Mouse (Mus musculus): ENCODE measurements around the gene 4930455H04Rik.

Gene 4930455H04Rik

DNA sequence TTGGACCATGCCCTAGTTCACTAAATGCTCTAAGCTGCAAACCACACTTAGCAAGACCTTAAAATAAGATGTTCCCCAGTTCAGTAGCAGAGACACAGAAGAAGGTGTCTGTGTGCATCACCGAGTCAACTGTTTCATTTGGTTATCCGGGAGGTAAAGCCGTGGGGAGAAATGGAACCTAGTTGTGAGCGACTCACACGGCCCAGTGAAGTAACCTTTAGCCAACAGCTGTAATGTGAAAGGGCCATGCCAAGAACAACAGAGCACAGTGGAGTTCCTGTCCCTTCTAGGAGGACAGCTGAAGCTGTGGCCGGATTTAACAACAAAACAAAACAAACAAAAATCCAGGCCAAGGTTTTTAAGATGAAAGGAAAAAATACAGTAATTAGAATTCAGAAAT is 1.3 kb upstream of the 4930455H04Rik start:
- in situ Hi-C loops (cut with MseI, MboI) = no loop called here

DNA sequence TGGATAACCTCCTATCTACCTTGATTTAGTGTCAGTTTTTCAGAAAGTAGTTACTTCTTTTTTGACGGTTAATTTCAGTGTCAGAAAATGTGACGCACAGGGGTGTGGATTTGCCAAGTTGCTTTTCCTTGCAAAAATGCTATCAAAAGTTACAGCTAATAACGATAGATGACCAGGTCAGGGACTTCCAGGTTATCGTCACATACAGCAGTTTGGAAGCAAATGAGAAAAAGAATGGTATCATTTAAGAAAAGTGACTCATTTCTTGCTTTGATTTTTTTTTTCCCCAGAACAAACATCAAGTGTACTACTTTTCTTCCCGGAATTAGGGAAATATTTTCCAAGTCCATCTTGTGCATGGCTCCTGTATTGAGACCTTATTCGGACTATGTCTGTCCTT is 631 bp upstream of the 4930455H04Rik start:
- in situ Hi-C loops (cut with MseI, MboI) = no loop called here

DNA sequence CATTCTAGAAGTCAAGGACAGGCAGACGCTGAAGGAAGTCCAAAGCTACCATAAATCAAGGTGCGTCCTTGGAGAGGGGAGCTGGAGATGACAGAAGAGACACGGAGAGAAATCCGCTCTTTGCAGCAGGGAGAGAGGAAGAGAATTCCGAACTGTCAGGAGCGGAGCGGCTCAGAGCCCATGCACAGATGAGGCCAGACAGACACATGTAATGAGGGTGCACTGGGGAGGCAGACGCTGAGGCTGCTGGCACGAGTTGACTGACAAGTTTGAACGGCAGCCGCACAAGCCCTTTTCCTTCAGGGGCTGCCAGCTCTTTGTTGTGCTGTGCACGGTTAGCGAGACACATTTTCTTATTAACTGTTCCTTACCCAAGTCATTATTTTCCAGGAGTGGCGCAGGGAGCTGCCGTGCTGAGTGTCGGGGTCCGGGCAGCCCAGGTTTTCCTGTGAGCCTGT is 502 bp downstream of the 4930455H04Rik start, which contains the start of gene Palmd:
Gene Palmd (minus strand): TSS at position 448 of the 458 bp plus-strand sequence.
- in situ Hi-C loops (cut with MseI, MboI) = no loop called here

DNA sequence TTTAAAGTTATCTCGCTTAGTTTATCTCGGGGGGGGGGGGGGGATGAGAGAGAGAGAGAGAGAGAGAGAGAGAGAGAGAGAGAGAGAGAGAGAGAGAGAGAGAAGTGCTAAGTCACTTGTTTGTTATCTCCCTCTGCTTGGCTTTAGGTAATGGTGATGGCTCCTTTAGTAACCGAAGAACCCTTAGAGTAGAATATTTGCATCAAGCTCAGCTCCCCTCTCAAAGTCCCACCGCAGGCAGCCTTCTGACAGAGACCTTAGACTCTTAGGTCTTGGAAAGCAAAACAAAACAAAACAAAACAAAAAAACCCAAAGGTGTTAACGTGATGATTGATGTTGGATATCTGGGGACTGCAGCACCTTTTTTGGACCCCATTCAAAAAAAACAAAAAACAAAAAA is 936 bp downstream of the 4930455H04Rik start:
- in situ Hi-C loops (cut with MseI, MboI) = no loop called here

DNA sequence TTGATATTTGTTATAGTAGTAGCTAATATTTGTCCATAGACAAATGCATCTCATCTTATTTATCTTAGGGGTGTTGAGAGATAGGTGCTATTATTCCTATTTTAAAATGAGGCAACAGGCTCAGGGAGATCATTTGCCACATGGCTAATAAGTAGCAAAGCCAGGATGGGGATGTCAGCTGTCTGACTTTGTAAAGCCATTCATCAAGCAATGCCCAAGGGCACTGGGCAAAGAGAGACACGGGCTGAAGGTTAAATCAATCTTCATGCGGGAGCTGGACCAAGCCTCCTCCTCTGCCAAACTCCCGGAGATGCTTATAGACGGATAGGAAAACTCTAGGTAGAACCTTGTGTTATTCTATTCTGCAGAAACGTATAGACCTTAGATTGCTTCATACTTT is 1.7 kb downstream of the 4930455H04Rik start:
- in situ Hi-C loops (cut with MseI, MboI) = no loop called here

GRCm38 (mm10) chr3:116981811-116982575 is 13.9 kb downstream of the 4930455H04Rik start:
- in situ Hi-C loops (cut with MseI, MboI) = no loop called here

- in situ Hi-C loops (cut with MseI, MboI) = no loop called here
These were observed 17.0 kb downstream of the 4930455H04Rik start for GRCm38 (mm10) chr3:116985042-116985455.

GRCm38 (mm10) chr3:116985741-116986140 is 17.7 kb downstream of the 4930455H04Rik start:
- in situ Hi-C loops (cut with MseI, MboI) = no loop called here

DNA sequence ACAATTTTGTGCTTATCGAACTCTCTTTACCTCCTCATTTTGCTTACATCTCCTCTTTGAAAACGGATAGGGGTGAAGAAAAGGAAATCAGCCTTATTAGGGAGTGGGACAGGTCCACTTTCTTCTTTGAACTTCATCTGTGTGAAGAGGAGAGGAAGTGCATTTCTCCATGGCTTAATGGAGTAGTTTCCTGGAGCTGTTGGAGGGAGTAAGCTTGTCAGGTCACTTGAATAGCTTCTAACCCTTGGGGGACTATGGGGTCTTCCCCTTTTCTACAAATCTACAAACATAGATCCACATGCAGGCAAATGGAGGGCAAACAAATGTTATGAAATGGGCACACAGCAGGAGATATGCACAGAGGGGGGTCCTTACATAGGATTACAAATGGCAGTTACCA is 18.4 kb downstream of the 4930455H04Rik start:
- in situ Hi-C loops (cut with MseI, MboI) = no loop called here

- in situ Hi-C loops (cut with MseI, MboI) = no loop called here
These were observed 20.2 kb downstream of the 4930455H04Rik start for GRCm38 (mm10) chr3:116988221-116988620.

GRCm38 (mm10) chr3:116991180-116991579 is 23.1 kb downstream of the 4930455H04Rik start:
- in situ Hi-C loops (cut with MseI, MboI) = no loop called here

- in situ Hi-C loops (cut with MseI, MboI) = no loop called here
These were observed 24.9 kb downstream of the 4930455H04Rik start for GRCm38 (mm10) chr3:116993011-116993410.

GRCm38 (mm10) chr3:117001686-117002485 is 33.8 kb downstream of the 4930455H04Rik start:
- in situ Hi-C loops (cut with MseI, MboI) = no loop called here

- in situ Hi-C loops (cut with MseI, MboI) = no loop called here
These were observed 35.3 kb downstream of the 4930455H04Rik start for GRCm38 (mm10) chr3:117003379-117003778.

- in situ Hi-C loops (cut with MseI, MboI) = no loop called here
These were observed 38.6 kb downstream of the 4930455H04Rik start for GRCm38 (mm10) chr3:117006636-117007035.

DNA sequence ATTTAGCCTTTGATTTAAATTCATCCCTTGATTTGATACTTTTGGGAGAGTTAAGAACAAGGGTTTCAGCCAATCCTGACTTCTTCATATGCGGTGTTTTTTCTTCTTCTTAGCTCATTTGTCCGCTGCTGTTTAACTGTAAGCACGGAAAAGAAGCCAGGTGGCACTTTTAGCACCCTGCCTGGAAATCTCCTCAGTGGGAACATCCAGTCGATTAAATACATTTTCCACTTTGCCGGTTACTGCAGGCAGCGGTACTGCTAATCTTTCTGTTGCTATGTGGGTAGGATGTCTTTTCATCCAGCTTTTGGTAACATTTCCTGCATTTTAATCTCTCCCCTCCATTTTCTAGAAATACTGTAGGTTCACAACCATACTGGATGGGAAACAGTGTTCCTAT is 39.3 kb downstream of the 4930455H04Rik start:
- in situ Hi-C loops (cut with MseI, MboI) = no loop called here

GRCm38 (mm10) chr3:117010182-117010581 is 42.1 kb downstream of the 4930455H04Rik start:
- in situ Hi-C loops (cut with MseI, MboI) = no loop called here

DNA sequence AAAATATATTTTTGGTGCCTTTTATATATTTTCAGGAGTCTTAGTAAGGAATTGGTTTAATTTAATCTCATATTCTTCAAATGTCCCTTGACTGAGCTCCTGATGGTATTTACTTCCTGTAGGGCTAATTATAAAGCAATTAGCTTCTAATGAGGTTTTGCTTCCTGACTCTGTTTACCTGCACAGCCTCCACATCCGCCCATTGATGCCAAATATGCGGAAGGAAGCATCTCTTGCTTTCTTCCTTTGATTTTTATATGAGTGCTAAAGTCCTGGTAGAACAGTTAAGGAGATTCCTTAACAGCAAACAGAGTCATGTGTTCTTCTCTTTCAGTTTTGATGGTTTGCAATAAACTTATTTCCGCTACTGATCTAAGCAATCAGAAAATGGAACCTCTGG is 52.3 kb downstream of the 4930455H04Rik start:
- in situ Hi-C loops (cut with MseI, MboI) = no loop called here

DNA sequence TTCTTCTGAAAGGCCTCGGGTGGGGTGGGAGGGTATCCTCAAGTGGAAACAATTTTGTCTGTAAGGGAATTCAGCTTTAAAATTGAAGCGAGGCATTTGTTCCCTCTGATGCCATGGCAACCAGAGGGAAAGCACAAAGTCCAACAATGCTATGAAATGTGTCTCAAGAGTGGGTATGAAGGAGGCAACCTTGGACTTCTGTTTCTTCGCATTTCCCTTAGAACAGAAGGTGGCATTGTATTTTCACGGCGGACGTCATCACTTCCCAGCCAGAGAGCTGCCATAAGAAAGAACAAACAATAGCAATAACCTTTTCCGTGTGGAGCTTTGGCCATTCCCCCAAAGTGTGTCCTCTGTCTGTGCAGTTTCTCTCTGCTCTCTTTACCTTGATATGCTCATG is 53.8 kb downstream of the 4930455H04Rik start:
- in situ Hi-C loops (cut with MseI, MboI) = no loop called here

DNA sequence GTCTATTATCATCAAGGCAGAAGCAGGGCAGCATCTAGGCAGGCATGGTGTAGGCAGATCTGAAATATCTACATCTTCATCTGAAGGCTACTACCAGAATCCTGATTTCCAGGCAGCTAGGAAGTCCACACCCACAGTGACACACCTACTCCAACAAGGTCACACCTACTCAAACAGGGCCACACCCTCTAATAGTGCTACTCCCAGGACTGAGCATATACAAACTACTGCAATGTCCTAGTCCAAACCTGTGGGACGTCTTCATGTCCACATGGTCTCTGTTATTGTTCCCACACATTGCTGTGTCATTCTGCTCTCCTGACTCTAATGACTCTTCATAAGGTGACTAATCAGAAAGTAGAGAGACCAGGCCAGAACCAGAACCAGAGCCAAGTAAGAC is 56.0 kb downstream of the 4930455H04Rik start:
- in situ Hi-C loops (cut with MseI, MboI) = no loop called here

GRCm38 (mm10) chr3:117024557-117024956 is 56.5 kb downstream of the 4930455H04Rik start:
- in situ Hi-C loops (cut with MseI, MboI) = no loop called here

DNA sequence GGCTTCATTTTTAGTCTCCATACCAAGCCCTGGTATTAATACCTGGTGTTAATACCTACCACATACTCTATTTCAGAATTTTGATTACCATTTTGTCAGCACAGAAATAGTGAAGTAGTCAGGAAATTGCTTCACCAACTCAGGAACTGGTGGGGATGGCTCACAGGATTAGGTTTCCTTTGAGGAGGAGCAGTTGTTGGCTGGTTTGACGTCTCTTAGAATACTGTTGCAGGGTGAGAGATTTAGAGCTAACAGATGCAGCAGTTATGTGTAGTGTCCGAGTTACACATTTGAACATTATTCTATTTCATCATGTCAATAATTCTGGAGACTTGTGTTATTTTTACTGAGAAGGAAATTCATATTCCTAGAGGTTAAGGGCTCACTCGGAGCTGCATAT is 57.4 kb downstream of the 4930455H04Rik start:
- in situ Hi-C loops (cut with MseI, MboI) = no loop called here

All from mouse trophoblast stem cell (cell line).